Mouse (Mus musculus): Measurements from ENCODE around the gene Fam49a.

GRCm38 (mm10) chr12:12306214-12306613 is 44.3 kb downstream of the Fam49a start:
- TF ChIP-seq HCFC1 (IDR thresholded peaks at IDR 0.05; ENCODE audit: borderline replicate concordance, insufficient read depth, low read length) (no peak), ZNF384 (IDR thresholded peaks at IDR 0.05; ENCODE audit: low read depth, low read length) (no peak), ZC3H11A (IDR thresholded peaks at IDR 0.05; ENCODE audit: borderline replicate concordance, low read depth, low read length) (no peak), CHD2 (IDR thresholded peaks at IDR 0.05; ENCODE audit: low read depth, low read length) (no peak)
